Mouse (Mus musculus) T-helper 17 cell (primary cell): ENCODE results near the gene Gm17018.

Experiments
- in situ Hi-C, 2 experiments: fragments of 300-600 bp; cut with MboI, MseI; formaldehyde crosslinking; loops; 1 replicate in 1 of 2; 2 replicates in 1 of 2; pipeline ENCODE4 v1.15.1; 2025; ENCODE audit warnings: high pct_unique_total_duplicates in 2 of 2

The Gm17018 gene

GRCm38 (mm10) chr19:45619744-45620501 lies 59.5 kb downstream of the Gm17018 start:
- in situ Hi-C loops, result no loop called here

- in situ Hi-C loops, result no loop called here
These were observed 60.6 kb downstream of the Gm17018 start for GRCm38 (mm10) chr19:45621061-45621460.

- in situ Hi-C loops, result no loop called here
These were observed 61.7 kb downstream of the Gm17018 start for GRCm38 (mm10) chr19:45622144-45622543.

GRCm38 (mm10) chr19:45623710-45624109 lies 63.3 kb downstream of the Gm17018 start:
- in situ Hi-C loops, result no loop called here

- in situ Hi-C loops, result no loop called here
These were observed 66.6 kb downstream of the Gm17018 start for GRCm38 (mm10) chr19:45627036-45627435.

GRCm38 (mm10) chr19:45628649-45629048 lies 68.2 kb downstream of the Gm17018 start:
- in situ Hi-C loops, result no loop called here

- in situ Hi-C loops, result no loop called here
These were observed 68.8 kb downstream of the Gm17018 start for GRCm38 (mm10) chr19:45629219-45629618.
